Mouse (Mus musculus) bone marrow macrophage, adult 2 months (primary cell): Measurements from ENCODE around the gene Comt.

Source experiments
- CTCF ChIP-seq: IDR thresholded peaks from 2 replicates; pipeline ENCODE4 v1.5.1; 2012; ENCODE audit warnings: low read depth, mild to moderate bottlenecking, low read length, moderate library complexity
- POLR2A ChIP-seq: IDR thresholded peaks from 2 replicates; pipeline ENCODE4 v1.6.1; 2012; ENCODE audit warnings: mild to moderate bottlenecking, low read depth, low read length, borderline replicate concordance

GRCm38 (mm10) chr16:18390399-18390798 lies 36.3 kb downstream of the Comt start:
- TF ChIP-seq POLR2A: no peak
- TF ChIP-seq CTCF: no peak
